Mouse (Mus musculus) intestine, postnatal 0 days (tissue): ENCODE measurements at regions not wholly inside any gene's neighbourhood (a gene's known extent, or its start where the extent isn't known, plus 50 kb on each side); places are given as distances from the start of the nearest gene placed in this dataset.

ENCODE experiments used
- ATAC-seq: fragments of 200-750 bp; cut with Nextera tagmentation; 2 replicates; pipeline ENCODE4 v1.8.0; 2017; ENCODE audit warnings: mild to moderate bottlenecking, moderate TSS enrichment, moderate library complexity
- H3K27ac ChIP-seq: fragments of 300-500 bp; sonication (generic); 2 replicates; pipeline ENCODE4 v1.5.1; 2014; ENCODE audit warnings: mild to moderate bottlenecking, low read depth, low read length, moderate library complexity
- H3K27me3 ChIP-seq: fragments of 300-500 bp; sonication (generic); replicated peaks from 2 replicates; pipeline ENCODE4 v1.6.1; 2014; ENCODE audit warnings: low read length, mixed read lengths; ENCODE audit not compliant: control insufficient read depth, insufficient read depth
- H3K36me3 ChIP-seq: fragments of 300-500 bp; sonication (generic); 2 replicates; pipeline ENCODE4 v1.6.1; 2014; ENCODE audit warnings: mild to moderate bottlenecking, moderate library complexity; ENCODE audit not compliant: control insufficient read depth, insufficient read depth
- H3K4me1 ChIP-seq: fragments of 300-500 bp; sonication (generic); replicated peaks from 2 replicates; pipeline ENCODE4 v1.6.1; 2014; ENCODE audit warnings: antibody characterized with exemption, low read length, mixed read lengths; ENCODE audit not compliant: control insufficient read depth, insufficient read depth
- H3K4me2 ChIP-seq: fragments of 300-500 bp; sonication (generic); replicated peaks from 2 replicates; pipeline ENCODE4 v1.6.1; 2014; ENCODE audit warnings: low read depth, mild to moderate bottlenecking, moderate library complexity
- H3K4me3 ChIP-seq: fragments of 300-500 bp; sonication (generic); 2 replicates; pipeline ENCODE4 v1.5.1; 2014; ENCODE audit warnings: low read depth, low read length
- H3K9ac ChIP-seq: fragments of 300-500 bp; sonication (generic); 2 replicates; pipeline ENCODE4 v1.6.1; 2014; ENCODE audit warnings: mild to moderate bottlenecking, low read depth, low read length
- H3K9me3 ChIP-seq: fragments of 300-500 bp; sonication (generic); 2 replicates; pipeline ENCODE4 v1.6.1; 2016; ENCODE audit warnings: mixed run types; ENCODE audit not compliant: control insufficient read depth
- CTCF ChIP-seq: sonication (generic); IDR thresholded peaks from 2 replicates; pipeline ENCODE4 v1.5.1; 2016; ENCODE audit warnings: low read depth, mild to moderate bottlenecking, control low read depth, antibody characterized with exemption, moderate library complexity
- whole genome bisulfite sequencing: fragments of 180-500 bp; shearing (Covaris S2); extraction: QIAGEN DNeasy Blood & Tissue Kit; methylation state at CpG from one replicate; pipeline ENCODE4 v1.1.7; 2014; 5-methylcytosine and 5-hydroxymethylcytosine counted together

- H3K9me3 ChIP-seq: no peaks in the 10 kb centered on the region
- no peak overlapping the region for H3K9ac ChIP-seq
- no peak for TF ChIP-seq CTCF
- no peak overlapping the region for H3K27ac ChIP-seq
- no peak for ATAC-seq
- H3K4me3 ChIP-seq: no peak overlapping the region
- no peaks in the 10 kb centered on the region for H3K27me3 ChIP-seq
- H3K36me3 ChIP-seq: no peaks in the 10 kb centered on the region
- H3K4me1 ChIP-seq: no peaks in the 10 kb centered on the region
- 77% methylated on average over 6 of the region's 6 CpGs for WGBS
- no peak overlapping the region for H3K4me2 ChIP-seq
These were observed 398.8 kb upstream of the Adgra3 start for GRCm38 (mm10) chr5:50457621-50458020.

DNA sequence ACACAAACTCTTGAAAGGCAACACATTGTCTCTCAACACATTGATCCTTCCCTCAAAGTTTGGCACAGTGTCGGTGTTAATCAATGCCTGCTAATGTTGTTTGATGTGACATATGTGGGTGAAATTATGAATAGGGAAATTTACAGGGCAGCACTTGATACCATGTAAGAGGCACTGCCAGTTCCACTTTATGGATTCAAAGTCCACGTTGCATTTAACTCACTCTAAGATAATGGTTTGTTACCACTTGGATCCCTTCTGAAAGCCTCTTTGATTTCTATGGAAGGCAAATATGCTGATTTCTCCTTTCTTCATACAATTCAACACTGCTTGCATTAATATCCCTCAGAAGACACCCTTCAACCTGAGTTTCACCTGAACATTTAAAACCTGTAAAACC is 395.6 kb upstream of the Adgra3 start:
- Histone ChIP-seq H3K27me3 (no peaks in the 10 kb centered on the region), H3K9me3 (no peaks in the 10 kb centered on the region), H3K4me3 (no peak overlapping the region), H3K4me1 (no peaks in the 10 kb centered on the region), H3K36me3 (no peaks in the 10 kb centered on the region), H3K9ac (no peak overlapping the region), H3K4me2 (no peak overlapping the region), H3K27ac (no peak overlapping the region)
- ATAC-seq: peak; percentile 65; the same call in 1 of the 2 replicates
- no peak for TF ChIP-seq CTCF
- WGBS: 48% methylated on average over 2 of the region's 2 CpGs

DNA sequence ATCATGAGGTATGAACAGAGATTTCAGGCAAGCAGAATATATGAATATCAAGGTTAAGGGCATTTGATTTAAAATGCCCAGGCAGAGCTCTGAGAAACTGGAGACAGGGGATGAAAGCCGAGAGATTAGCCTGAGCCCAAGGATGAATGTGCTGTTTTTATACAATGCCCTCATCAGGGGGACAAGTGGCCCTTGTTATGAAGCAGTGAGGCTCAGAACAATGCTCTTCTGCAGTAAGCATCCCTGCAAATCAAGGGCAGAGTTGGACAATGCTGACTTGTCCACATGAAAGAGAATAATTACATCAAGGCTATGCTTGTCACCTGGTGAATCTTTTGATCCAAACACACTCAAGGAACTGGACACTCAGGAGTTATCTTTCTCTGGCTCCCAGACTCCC is 348.1 kb upstream of the Adgra3 start:
- TF ChIP-seq CTCF: no peak
- Histone ChIP-seq H3K9me3 (no peaks in the 10 kb centered on the region), H3K4me2 (no peak overlapping the region), H3K36me3 (no peaks in the 10 kb centered on the region), H3K4me3 (no peak overlapping the region), H3K4me1 (no peaks in the 10 kb centered on the region), H3K27me3 (no peaks in the 10 kb centered on the region), H3K27ac (no peak overlapping the region), H3K9ac (no peak overlapping the region)
- 77% methylated on average over 1 of the region's 1 CpGs for WGBS
- ATAC-seq: no peak

DNA sequence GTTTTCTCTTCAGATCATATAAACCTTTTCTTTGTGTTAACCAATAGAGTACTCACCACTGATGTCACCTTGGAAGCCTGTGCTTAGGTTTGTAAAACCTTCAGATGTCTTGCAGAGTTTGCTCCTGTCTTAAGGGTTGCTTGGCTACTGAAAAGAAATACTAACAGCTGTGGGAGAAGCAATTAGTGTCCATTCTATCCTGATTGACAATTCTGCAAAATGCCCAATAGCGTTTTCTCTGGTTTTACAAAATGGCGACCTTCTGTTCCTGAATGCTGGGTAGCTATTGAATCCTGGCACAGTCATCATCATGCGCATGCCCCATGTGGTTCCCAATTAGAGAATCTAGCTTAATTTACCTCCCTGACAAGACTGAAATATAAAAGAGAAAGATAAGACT is 347.7 kb upstream of the Adgra3 start:
- no peaks in the 10 kb centered on the region for H3K27me3 ChIP-seq
- H3K4me1 ChIP-seq: no peaks in the 10 kb centered on the region
- H3K4me2 ChIP-seq: no peak overlapping the region
- no peak for TF ChIP-seq CTCF
- H3K36me3 ChIP-seq: no peaks in the 10 kb centered on the region
- no peaks in the 10 kb centered on the region for H3K9me3 ChIP-seq
- H3K27ac ChIP-seq: no peak overlapping the region
- WGBS: 91% methylated on average over 3 of the region's 3 CpGs
- no peak for ATAC-seq
- H3K4me3 ChIP-seq: no peak overlapping the region
- H3K9ac ChIP-seq: no peak overlapping the region
